Mouse (Mus musculus) liver, postnatal 0 days (tissue): Measurements from ENCODE around the gene Phactr4. TPM values are rescaled to one million over a fixed set of nuclear protein-coding genes. Genes with fewer than 3 reads are reported as not detected.
A peak's percentile ranks its signal among the peaks of the same experiment; 100 is the strongest.

Source experiments
- ATAC-seq: fragments of 200-750 bp; cut with Nextera tagmentation; 2 replicates; pipeline ENCODE4 v1.8.0; 2017; ENCODE audit warnings: mild to moderate bottlenecking, moderate library complexity
- DNase-seq: peaks from one replicate; pipeline ENCODE4 v3.0.0-alpha.2; 2016
- H3K27ac ChIP-seq: fragments of 300-500 bp; sonication (generic); 2 replicates; pipeline ENCODE4 v1.5.1; 2014; ENCODE audit warnings: antibody characterized with exemption, moderate library complexity, mild to moderate bottlenecking, low read depth
- H3K27me3 ChIP-seq: fragments of 300-500 bp; sonication (generic); 2 replicates; pipeline ENCODE4 v1.6.1; 2014; ENCODE audit warnings: low read length, control low read depth, mixed read lengths; ENCODE audit not compliant: insufficient read depth
- H3K36me3 ChIP-seq: fragments of 300-500 bp; sonication (generic); replicated peaks from 2 replicates; pipeline ENCODE4 v1.6.1; 2014; ENCODE audit warnings: mild to moderate bottlenecking, control low read depth, low read length, moderate library complexity, mixed read lengths; ENCODE audit not compliant: insufficient read depth
- H3K4me1 ChIP-seq: fragments of 300-500 bp; sonication (generic); 2 replicates; pipeline ENCODE4 v1.6.1; 2014; ENCODE audit warnings: antibody characterized with exemption, mild to moderate bottlenecking, control low read depth; ENCODE audit not compliant: insufficient read depth
- H3K4me2 ChIP-seq: fragments of 300-500 bp; sonication (generic); 2 replicates; pipeline ENCODE4 v1.6.1; 2014; ENCODE audit warnings: low read depth, mild to moderate bottlenecking, low read length, moderate library complexity, mixed read lengths
- H3K4me3 ChIP-seq: fragments of 300-500 bp; sonication (generic); 2 replicates; pipeline ENCODE4 v1.5.1; 2014; ENCODE audit warnings: low read depth, low read length
- H3K9ac ChIP-seq: fragments of 300-500 bp; sonication (generic); replicated peaks from 2 replicates; pipeline ENCODE4 v1.6.1; 2014; ENCODE audit warnings: mild to moderate bottlenecking, moderate library complexity
- H3K9me3 ChIP-seq: fragments of 300-500 bp; sonication (generic); 2 replicates; pipeline ENCODE4 v1.6.1; 2016; ENCODE audit warnings: mild to moderate bottlenecking, control low read depth, low read length, mixed read lengths
- CTCF ChIP-seq: sonication (generic); IDR thresholded peaks from 2 replicates; pipeline ENCODE4 v1.5.1; 2016; ENCODE audit warnings: antibody characterized with exemption, low read depth
- EP300 ChIP-seq: IDR thresholded peaks from 2 replicates; pipeline ENCODE4 v1.6.1; 2016; ENCODE audit warnings: antibody characterized with exemption, low read depth, mild to moderate bottlenecking
- WGBS: fragments of 180-500 bp; shearing (Covaris S2); extraction: QIAGEN DNeasy Blood & Tissue Kit; methylation state at CpG from one replicate; pipeline ENCODE4 v1.1.7; 2014; ENCODE audit not compliant: insufficient replicate concordance; 5-methylcytosine and 5-hydroxymethylcytosine counted together
- polyA plus RNA-seq: library from polyadenylated mRNA; unstranded; fragments of >200 nt; fragmentation: Nextera tagmentation; extraction: Ambion mirVana; gene quantifications from 2 replicates; pipeline ENCODE4 v1.2.1, GENCODE M21; 2015

The Phactr4 gene
- polyA plus RNA-seq, 1 experiment from 2014 or later, result 7.7 TPM

GRCm38 (mm10) chr4:132455561-132455960, 33.3 kb upstream of the Phactr4 start:
- Histone ChIP-seq H3K36me3 (peaks cover 33% of the 10 kb centered on the region), H3K9me3 (no peaks in the 10 kb centered on the region), H3K27ac (no peak overlapping the region), H3K9ac (no peak overlapping the region), H3K27me3 (no peaks in the 10 kb centered on the region), H3K4me2 (no peak overlapping the region), H3K4me3 (no peak overlapping the region), H3K4me1 (no peaks in the 10 kb centered on the region)
- 91% methylated on average over 6 of the region's 6 CpGs for WGBS
- ATAC-seq, result no peak
- no peak for DNase-seq
- TF ChIP-seq EP300 (no peak), CTCF (no peak)

DNA sequence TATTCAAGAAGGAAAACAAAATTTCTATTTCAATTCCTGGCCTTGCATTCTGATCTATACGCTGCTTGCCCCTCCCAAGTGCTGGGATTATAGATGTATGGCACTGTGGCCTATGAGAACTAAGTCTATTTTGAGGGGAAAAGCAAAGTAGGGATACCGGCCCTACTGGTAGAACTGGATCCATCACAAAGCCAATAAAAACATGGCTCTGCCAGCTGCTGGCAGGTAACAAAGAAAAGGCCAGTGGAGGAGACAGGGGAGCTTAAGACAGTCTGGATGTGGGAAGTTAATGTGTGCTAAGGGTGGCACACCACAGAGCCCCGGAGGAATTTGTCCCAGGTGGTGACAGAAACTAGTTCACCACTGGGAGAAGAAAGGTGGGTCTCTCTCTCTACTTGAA, 32.9 kb upstream of the Phactr4 start:
- no peak overlapping the region for H3K4me3 ChIP-seq
- DNase-seq, result no peak
- TF ChIP-seq EP300 (no peak), CTCF (no peak)
- H3K4me1 ChIP-seq, result no peaks in the 10 kb centered on the region
- no peak overlapping the region for H3K4me2 ChIP-seq
- H3K9ac ChIP-seq, result no peak overlapping the region
- no peaks in the 10 kb centered on the region for H3K9me3 ChIP-seq
- H3K36me3 ChIP-seq, result peaks cover 29% of the 10 kb centered on the region
- WGBS, result 87% methylated on average over 3 of the region's 3 CpGs
- no peak overlapping the region for H3K27ac ChIP-seq
- H3K27me3 ChIP-seq, result no peaks in the 10 kb centered on the region
- ATAC-seq, result no peak

DNA sequence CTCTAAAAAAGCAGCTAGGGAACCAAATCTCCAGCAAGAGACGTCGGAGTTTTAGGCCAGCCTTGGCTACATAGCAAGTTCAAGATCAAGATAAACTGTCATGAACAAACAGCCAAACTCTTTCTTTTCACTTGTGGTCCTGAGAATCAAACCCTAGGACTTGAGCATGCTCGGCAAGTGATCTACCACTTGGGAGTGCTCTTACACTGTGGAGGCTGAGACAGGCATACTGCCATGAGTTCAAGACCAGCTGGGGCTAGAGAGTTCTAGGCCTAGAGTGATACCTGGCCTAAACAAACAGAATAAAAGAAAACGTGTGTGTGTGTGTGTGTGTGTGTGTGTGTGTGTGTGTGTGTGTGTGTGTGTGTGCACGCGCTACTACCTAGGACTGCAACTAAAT, 31.9 kb upstream of the Phactr4 start:
- no peak overlapping the region for H3K4me3 ChIP-seq
- TF ChIP-seq EP300 (no peak), CTCF (peak; percentile 26)
- no peak overlapping the region for H3K9ac ChIP-seq
- WGBS, result 83% methylated on average over 6 of the region's 6 CpGs
- H3K27ac ChIP-seq, result no peak overlapping the region
- H3K4me1 ChIP-seq, result peaks cover 3% of the 10 kb centered on the region; the same call in 1 of the 2 replicates
- DNase-seq (no peak), ATAC-seq (no peak)
- H3K9me3 ChIP-seq, result no peaks in the 10 kb centered on the region
- no peak overlapping the region for H3K4me2 ChIP-seq
- H3K27me3 ChIP-seq, result no peaks in the 10 kb centered on the region
- H3K36me3 ChIP-seq, result peaks cover 20% of the 10 kb centered on the region

GRCm38 (mm10) chr4:132449778-132450177, 27.5 kb upstream of the Phactr4 start:
- no peak for DNase-seq
- no peak overlapping the region for H3K9ac ChIP-seq
- H3K27me3 ChIP-seq, result no peaks in the 10 kb centered on the region
- WGBS, result 63% methylated on average over 3 of the region's 3 CpGs
- no peak for ATAC-seq
- H3K36me3 ChIP-seq, result no peaks in the 10 kb centered on the region
- TF ChIP-seq CTCF (no peak), EP300 (no peak)
- no peaks in the 10 kb centered on the region for H3K9me3 ChIP-seq
- H3K4me1 ChIP-seq, result peaks cover 3% of the 10 kb centered on the region; the same call in 1 of the 2 replicates
- no peak overlapping the region for H3K27ac ChIP-seq
- H3K4me3 ChIP-seq, result no peak overlapping the region
- H3K4me2 ChIP-seq, result no peak overlapping the region

DNA sequence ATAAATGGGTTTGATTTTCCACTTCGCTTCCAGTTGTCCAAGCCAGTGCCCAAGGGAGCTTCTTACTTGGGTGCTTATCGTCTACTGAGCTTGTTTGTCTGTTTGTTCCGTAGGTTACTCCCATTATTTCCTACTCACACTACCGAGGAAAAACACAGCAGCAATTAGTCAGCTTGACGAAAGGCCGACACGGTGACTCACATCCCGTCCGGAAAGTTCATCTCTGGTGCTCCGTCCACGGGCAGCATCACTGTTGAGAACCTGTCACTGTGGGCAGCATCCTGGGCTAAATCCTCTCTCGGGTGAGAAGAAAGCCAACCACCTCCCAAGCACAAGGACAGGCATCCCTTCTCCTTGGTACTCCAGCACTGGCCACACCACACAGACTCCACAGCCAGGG, 23.8 kb upstream of the Phactr4 start:
- no peak for DNase-seq
- Histone ChIP-seq H3K27me3 (no peaks in the 10 kb centered on the region), H3K27ac (no peak overlapping the region), H3K4me3 (no peak overlapping the region), H3K4me2 (no peak overlapping the region), H3K36me3 (no peaks in the 10 kb centered on the region), H3K9ac (no peak overlapping the region), H3K9me3 (no peaks in the 10 kb centered on the region), H3K4me1 (peaks cover 3% of the 10 kb centered on the region; the same call in 1 of the 2 replicates)
- TF ChIP-seq CTCF (no peak), EP300 (no peak)
- 68% methylated on average over 12 of the region's 12 CpGs for WGBS
- ATAC-seq, result no peak

GRCm38 (mm10) chr4:132444516-132444915, 22.2 kb upstream of the Phactr4 start:
- H3K4me1 ChIP-seq, result peaks cover under 1% of the 10 kb centered on the region; the same call in 1 of the 2 replicates
- 83% methylated on average over 8 of the region's 8 CpGs for WGBS
- no peaks in the 10 kb centered on the region for H3K36me3 ChIP-seq
- H3K9me3 ChIP-seq, result no peaks in the 10 kb centered on the region
- ATAC-seq (no peak), DNase-seq (no peak)
- no peaks in the 10 kb centered on the region for H3K27me3 ChIP-seq
- TF ChIP-seq CTCF (no peak), EP300 (no peak)
- H3K27ac ChIP-seq, result no peak overlapping the region
- H3K4me3 ChIP-seq, result no peak overlapping the region
- no peak overlapping the region for H3K9ac ChIP-seq
- no peak overlapping the region for H3K4me2 ChIP-seq

- H3K9ac ChIP-seq, result no peak overlapping the region
- peak; percentile 39 for DNase-seq
- H3K4me3 ChIP-seq, result no peak overlapping the region
- peaks cover 6% of the 10 kb centered on the region; the same call in 1 of the 2 replicates for H3K4me1 ChIP-seq
- no peaks in the 10 kb centered on the region for H3K27me3 ChIP-seq
- TF ChIP-seq CTCF (no peak), EP300 (no peak)
- peak overlapping the region; percentile 24 for H3K4me2 ChIP-seq
- 37% methylated on average over 11 of the region's 11 CpGs for WGBS
- H3K36me3 ChIP-seq, result no peaks in the 10 kb centered on the region
- no peaks in the 10 kb centered on the region for H3K9me3 ChIP-seq
- peak; percentile 63; the same call in 1 of the 2 replicates for ATAC-seq
- H3K27ac ChIP-seq, result 0 out of 2 replicates have a peak overlapping the region, but pooled peaks have one; percentile 36
Observed at GRCm38 (mm10) chr4:132437857-132438256, 15.6 kb upstream of the Phactr4 start.
